Mouse (Mus musculus) forebrain, postnatal 0 days (tissue): ENCODE results near the gene Jade1. TPM values are rescaled to one million over a fixed set of nuclear protein-coding genes. Genes with fewer than 3 reads are reported as not detected.

ENCODE experiments used
- ATAC-seq: fragments of 200-750 bp; cut with Nextera tagmentation; 2 replicates; pipeline ENCODE4 v1.8.0; 2017; ENCODE audit warnings: mild to moderate bottlenecking, moderate library complexity
- DNase-seq: peaks from one replicate; pipeline ENCODE4 v3.0.0-alpha.2; 2015
- H3K27ac ChIP-seq: fragments of 300-500 bp; sonication (generic); 2 replicates; pipeline ENCODE4 v1.5.1; 2014; ENCODE audit warnings: low read depth, mild to moderate bottlenecking, antibody characterized with exemption, low read length, moderate library complexity, mixed read lengths
- H3K27me3 ChIP-seq: fragments of 300-500 bp; sonication (generic); 2 replicates; pipeline ENCODE4 v1.6.1; 2014; ENCODE audit warnings: mild to moderate bottlenecking, low read length, mixed read lengths; ENCODE audit not compliant: insufficient read depth
- H3K36me3 ChIP-seq: fragments of 300-500 bp; sonication (generic); 2 replicates; pipeline ENCODE4 v1.6.1; 2014; ENCODE audit warnings: mild to moderate bottlenecking, moderate library complexity; ENCODE audit not compliant: insufficient read depth
- H3K4me1 ChIP-seq: fragments of 300-500 bp; sonication (generic); 2 replicates; pipeline ENCODE4 v1.6.1; 2014; ENCODE audit warnings: antibody characterized with exemption; ENCODE audit not compliant: insufficient read depth
- H3K4me2 ChIP-seq: fragments of 300-500 bp; sonication (generic); 2 replicates; pipeline ENCODE4 v1.6.1; 2014; ENCODE audit warnings: low read depth, mild to moderate bottlenecking, moderate library complexity
- H3K4me3 ChIP-seq: fragments of 300-500 bp; sonication (generic); 2 replicates; pipeline ENCODE4 v1.5.1; 2014; ENCODE audit warnings: low read depth, low read length, mixed read lengths
- H3K9ac ChIP-seq: fragments of 300-500 bp; sonication (generic); 2 replicates; pipeline ENCODE4 v1.6.1; 2014; ENCODE audit warnings: mild to moderate bottlenecking
- H3K9me3 ChIP-seq: fragments of 300-500 bp; sonication (generic); 2 replicates; pipeline ENCODE4 v1.6.1; 2016; ENCODE audit warnings: low read length
- CTCF ChIP-seq: sonication (generic); IDR thresholded peaks from 2 replicates; pipeline ENCODE4 v1.5.1; 2016; ENCODE audit warnings: antibody characterized with exemption, control low read depth, low read depth
- WGBS: fragments of 180-500 bp; shearing (Covaris S2); extraction: QIAGEN DNeasy Blood & Tissue Kit; methylation state at CpG from one replicate; pipeline ENCODE4 v1.1.7; 2014; 5-methylcytosine and 5-hydroxymethylcytosine counted together
- polyA plus RNA-seq: library from polyadenylated mRNA; unstranded; fragments of >200 nt; fragmentation: Nextera tagmentation; extraction: Ambion mirVana; gene quantifications from 2 replicates; pipeline ENCODE4 v1.2.1, GENCODE M21; 2015
- total RNA-seq: library from RNA; depleted of rRNA; stranded (reverse); fragments of >200 nt; gene quantifications from 2 replicates; pipeline ENCODE4 v1.2.3, GENCODE M21; 2014

The Jade1 gene
- total and polyA plus RNA-seq, 2 experiments from 2014 or later = 13.1 to 17.9 TPM

GRCm38 (mm10) chr3:41585548-41585947 lies 30.0 kb downstream of the Jade1 start:
- Histone ChIP-seq H3K36me3 (peaks cover 10% of the 10 kb centered on the region; the same call in 1 of the 2 replicates), H3K27me3 (no peaks in the 10 kb centered on the region), H3K9me3 (no peaks in the 10 kb centered on the region), H3K9ac (no peak overlapping the region), H3K27ac (no peak overlapping the region), H3K4me3 (no peak overlapping the region), H3K4me1 (peaks cover 14% of the 10 kb centered on the region), H3K4me2 (no peak overlapping the region)
- TF ChIP-seq CTCF = no peak
- ATAC-seq = no peak
- 80% methylated on average over 5 of the region's 5 CpGs for WGBS
- no peak for DNase-seq

- ATAC-seq = peak; percentile 20; the same call in 1 of the 2 replicates
- WGBS = 62% methylated on average over 6 of the region's 6 CpGs
- H3K4me1 ChIP-seq = peaks cover 6% of the 10 kb centered on the region
- no peak for DNase-seq
- H3K9ac ChIP-seq = no peak overlapping the region
- H3K27ac ChIP-seq = no peak overlapping the region
- H3K4me3 ChIP-seq = no peak overlapping the region
- peaks cover 10% of the 10 kb centered on the region; the same call in 1 of the 2 replicates for H3K36me3 ChIP-seq
- no peak overlapping the region for H3K4me2 ChIP-seq
- no peaks in the 10 kb centered on the region for H3K9me3 ChIP-seq
- no peaks in the 10 kb centered on the region for H3K27me3 ChIP-seq
- TF ChIP-seq CTCF = no peak
These were observed 30.8 kb downstream of the Jade1 start for GRCm38 (mm10) chr3:41586330-41586729.

- H3K4me2 ChIP-seq = no peak overlapping the region
- no peak overlapping the region for H3K4me3 ChIP-seq
- H3K36me3 ChIP-seq = peaks cover 15% of the 10 kb centered on the region
- peaks cover 4% of the 10 kb centered on the region for H3K4me1 ChIP-seq
- TF ChIP-seq CTCF = no peak
- 73% methylated on average over 7 of the region's 7 CpGs for WGBS
- H3K27ac ChIP-seq = no peak overlapping the region
- ATAC-seq (no peak), DNase-seq (no peak)
- H3K9ac ChIP-seq = no peak overlapping the region
- no peaks in the 10 kb centered on the region for H3K9me3 ChIP-seq
- no peaks in the 10 kb centered on the region for H3K27me3 ChIP-seq
These were observed 31.4 kb downstream of the Jade1 start for GRCm38 (mm10) chr3:41586917-41587316.

DNA sequence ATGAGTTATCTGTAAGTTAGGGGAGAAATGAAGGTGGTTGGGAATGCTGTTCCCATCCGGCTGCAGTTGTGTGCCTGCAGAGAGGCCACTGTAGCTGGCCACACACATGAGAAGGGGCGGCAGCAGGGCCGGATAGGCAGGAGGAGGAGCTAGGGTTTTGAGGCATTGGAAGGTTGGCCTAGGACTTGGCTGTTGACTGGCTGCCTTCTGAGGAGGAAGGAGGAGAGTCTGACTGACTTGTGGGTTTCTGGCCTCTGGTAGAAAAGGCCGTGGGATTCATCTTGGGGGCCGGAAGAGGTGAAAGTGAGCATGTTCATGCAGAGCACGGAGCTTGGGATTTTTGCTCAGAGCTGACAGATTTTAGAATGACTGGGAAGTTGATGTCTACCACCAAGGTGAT lies 32.1 kb downstream of the Jade1 start:
- 72% methylated on average over 6 of the region's 6 CpGs for WGBS

DNA sequence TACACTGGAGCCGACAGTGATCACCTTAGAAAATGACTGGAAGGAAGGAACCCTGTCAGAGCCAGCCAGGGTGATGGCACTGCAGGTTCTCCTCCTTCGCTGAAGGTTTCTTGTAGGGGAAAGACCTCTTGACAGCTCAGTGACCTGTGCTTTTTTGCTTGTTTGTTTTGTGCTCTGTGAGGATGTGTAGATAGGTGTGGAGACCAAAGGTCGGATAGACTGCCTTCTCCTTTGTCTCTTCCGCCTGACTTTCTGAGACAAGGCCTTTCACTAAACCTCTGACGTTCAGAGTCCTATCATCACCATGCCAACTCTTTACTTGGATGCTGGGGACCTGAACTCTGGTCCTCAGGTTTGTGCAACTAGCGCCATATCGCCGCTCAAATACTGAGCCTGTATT lies 33.0 kb downstream of the Jade1 start:
- peaks cover 4% of the 10 kb centered on the region; the same call in 1 of the 2 replicates for H3K4me1 ChIP-seq
- no peak overlapping the region for H3K4me2 ChIP-seq
- H3K27ac ChIP-seq = no peak overlapping the region
- no peak for DNase-seq
- 86% methylated on average over 8 of the region's 8 CpGs for WGBS
- H3K9me3 ChIP-seq = no peaks in the 10 kb centered on the region
- no peaks in the 10 kb centered on the region for H3K27me3 ChIP-seq
- ATAC-seq = no peak
- peaks cover 25% of the 10 kb centered on the region for H3K36me3 ChIP-seq
- H3K9ac ChIP-seq = no peak overlapping the region
- H3K4me3 ChIP-seq = no peak overlapping the region
- no peak for TF ChIP-seq CTCF

More for the DNA sequence above, 32.1 kb downstream of the Jade1 start:
- no peak overlapping the region for H3K27ac ChIP-seq
- no peak overlapping the region for H3K9ac ChIP-seq
- no peak overlapping the region for H3K4me2 ChIP-seq
- no peaks in the 10 kb centered on the region for H3K9me3 ChIP-seq
- ATAC-seq (no peak), DNase-seq (no peak)
- H3K4me3 ChIP-seq = no peak overlapping the region
- no peaks in the 10 kb centered on the region for H3K27me3 ChIP-seq
- H3K4me1 ChIP-seq = peaks cover 4% of the 10 kb centered on the region
- H3K36me3 ChIP-seq = peaks cover 20% of the 10 kb centered on the region
- TF ChIP-seq CTCF = no peak

- DNase-seq = no peak
- Histone ChIP-seq H3K4me1 (peaks cover 4% of the 10 kb centered on the region; the same call in 1 of the 2 replicates), H3K4me2 (no peak overlapping the region), H3K9me3 (no peaks in the 10 kb centered on the region), H3K9ac (no peak overlapping the region), H3K27me3 (no peaks in the 10 kb centered on the region), H3K36me3 (peaks cover 33% of the 10 kb centered on the region), H3K4me3 (no peak overlapping the region), H3K27ac (no peak overlapping the region)
- ATAC-seq = no peak
- WGBS = 75% methylated on average over 19 of the region's 19 CpGs
- no peak for TF ChIP-seq CTCF
These were observed 33.8 kb downstream of the Jade1 start for GRCm38 (mm10) chr3:41589246-41589914.

DNA sequence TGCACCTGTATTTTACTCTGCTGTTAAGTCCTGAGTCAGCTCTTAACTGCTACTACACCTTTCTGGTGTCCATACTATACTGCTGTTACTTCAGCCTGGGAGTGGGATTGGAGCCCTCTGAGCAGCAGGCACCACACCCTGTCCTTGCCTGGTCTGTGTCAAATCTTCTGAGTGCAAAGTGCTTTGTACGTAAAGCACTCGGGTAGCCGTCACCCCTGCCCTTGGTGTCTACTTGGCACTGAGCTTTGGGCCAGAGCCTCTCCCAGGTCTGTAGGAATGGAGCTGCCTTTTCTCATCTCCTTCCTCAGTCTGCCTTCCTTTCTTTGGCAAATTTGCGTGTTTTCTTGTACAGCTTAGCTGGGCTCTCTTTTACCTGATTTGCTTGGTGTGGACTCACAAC lies 34.5 kb downstream of the Jade1 start:
- Histone ChIP-seq H3K27me3 (no peaks in the 10 kb centered on the region), H3K36me3 (peaks cover 33% of the 10 kb centered on the region), H3K4me2 (no peak overlapping the region), H3K4me3 (no peak overlapping the region), H3K4me1 (peaks cover 4% of the 10 kb centered on the region; the same call in 1 of the 2 replicates), H3K27ac (no peak overlapping the region), H3K9me3 (no peaks in the 10 kb centered on the region), H3K9ac (no peak overlapping the region)
- no peak for TF ChIP-seq CTCF
- 92% methylated on average over 4 of the region's 4 CpGs for WGBS
- ATAC-seq (no peak), DNase-seq (no peak)
